Mouse (Mus musculus) heart, adult 2 months (tissue): ENCODE data around the gene Cirbp.

Source experiments
- CTCF ChIP-seq: fragments of 200-600 bp; IDR thresholded peaks from 2 replicates; pipeline ENCODE4 v1.8.1; 2022; ENCODE audit warnings: antibody characterized with exemption, mild to moderate bottlenecking, moderate library complexity
- EP300 ChIP-seq: fragments of 200-500 bp; IDR thresholded peaks from 2 replicates; pipeline ENCODE4 v1.6.1; 2011; ENCODE audit warnings: low read depth, low read length, control low read depth; ENCODE audit not compliant: insufficient read depth

DNA sequence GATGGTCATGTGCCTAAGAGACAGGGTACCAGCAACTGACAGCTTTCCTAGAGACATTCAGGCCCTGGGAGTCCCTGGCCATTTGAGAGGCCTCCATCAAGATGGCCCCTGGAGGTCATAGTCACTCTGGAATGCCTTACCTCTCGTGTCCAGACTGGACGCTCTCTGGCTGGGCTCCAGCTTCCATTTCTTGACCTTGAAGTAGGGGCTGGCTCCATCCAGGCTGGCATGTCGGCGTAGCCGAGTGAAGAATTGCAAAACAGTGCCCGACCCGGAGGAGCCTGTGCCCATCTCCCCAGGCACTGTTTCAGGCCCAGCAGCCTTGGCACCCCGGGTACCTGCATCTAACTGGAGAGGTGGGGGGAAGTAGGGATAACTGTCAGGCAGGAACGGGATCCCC lies 31.4 kb upstream of the Cirbp start:
- TF ChIP-seq CTCF: no peak
- no peak for TF ChIP-seq EP300
